Mouse (Mus musculus): Measurements from ENCODE around the gene Aoc1.

DNA sequence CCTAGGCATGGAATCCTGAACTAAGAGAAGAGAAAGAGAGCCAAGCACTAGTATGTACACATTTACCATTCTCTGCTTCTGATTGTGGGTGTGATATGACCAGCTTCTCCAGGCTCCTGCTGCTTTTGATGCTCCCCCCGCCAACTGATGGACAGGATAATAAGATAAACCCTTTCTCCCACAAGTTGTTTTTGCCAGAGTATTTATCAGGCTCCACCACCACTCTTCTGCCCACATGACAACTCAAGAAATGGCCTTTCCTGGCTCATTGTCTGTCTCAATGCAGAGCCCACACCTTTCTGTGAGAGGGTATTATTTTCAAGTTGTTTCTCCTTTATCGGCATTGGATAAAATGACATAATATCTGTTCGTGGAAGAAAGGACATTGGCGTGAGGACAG is 39.2 kb upstream of the Aoc1 start:
- TF ChIP-seq CTCF (IDR thresholded peaks at IDR 0.05; ENCODE audit: low read depth), result no peak
- no peak for TF ChIP-seq EP300 (IDR thresholded peaks at IDR 0.05; ENCODE audit: low read depth)
